Mouse (Mus musculus) liver, adult 2 months (tissue): ENCODE data around the gene Scn1b. TPM values are rescaled to one million over a fixed set of nuclear protein-coding genes. Genes with fewer than 3 reads are reported as not detected.

Experiments used
- DNase-seq: peaks from one replicate; pipeline ENCODE4 v3.0.0-alpha.2; 2011; ENCODE audit warnings: low read depth, low spot score; ENCODE audit errors: extremely low read depth
- H3K27ac ChIP-seq: fragments of 200-500 bp; replicated peaks from 2 replicates; pipeline ENCODE4 v1.5.1; 2012; ENCODE audit warnings: low read depth, mild to moderate bottlenecking, control low read depth, inconsistent platforms, low read length; ENCODE audit not compliant: insufficient read depth
- H3K27me3 ChIP-seq: fragments of 200-500 bp; 2 replicates; pipeline ENCODE4 v1.6.1; 2012; ENCODE audit warnings: mild to moderate bottlenecking, moderate library complexity, low read length, inconsistent platforms; ENCODE audit not compliant: control insufficient read depth, insufficient read depth
- H3K36me3 ChIP-seq: fragments of 200-500 bp; 2 replicates; pipeline ENCODE4 v1.6.1; 2012; ENCODE audit warnings: low read length, inconsistent platforms; ENCODE audit not compliant: control insufficient read depth, insufficient read depth
- H3K4me1 ChIP-seq: fragments of 200-500 bp; 2 replicates; pipeline ENCODE4 v1.6.1; 2011; ENCODE audit warnings: low read length; ENCODE audit not compliant: control insufficient read depth, insufficient read depth
- H3K4me3 ChIP-seq: fragments of 200-500 bp; 2 replicates; pipeline ENCODE4 v1.5.1; 2011; ENCODE audit warnings: low read depth, mild to moderate bottlenecking, control low read depth, low read length, moderate library complexity; ENCODE audit not compliant: insufficient read depth
- H3K79me2 ChIP-seq: fragments of 200-500 bp; 2 replicates; pipeline ENCODE4 v1.6.1; 2012; ENCODE audit warnings: inconsistent platforms, mild to moderate bottlenecking, low read length, moderate library complexity; ENCODE audit not compliant: control insufficient read depth, insufficient read depth
- H3K9ac ChIP-seq: fragments of 200-500 bp; 2 replicates; pipeline ENCODE4 v1.6.1; 2012; ENCODE audit warnings: low read depth, mild to moderate bottlenecking, control low read depth, inconsistent platforms, low read length
- CTCF ChIP-seq: fragments of 200-500 bp; IDR thresholded peaks from 2 replicates; pipeline ENCODE4 v1.5.1; 2011; ENCODE audit warnings: low read depth, low read length, control low read depth
- POLR2A ChIP-seq: fragments of 200-500 bp; IDR thresholded peaks from 2 replicates; pipeline ENCODE4 v1.6.1; 2011; ENCODE audit warnings: low read length, control low read depth; ENCODE audit not compliant: insufficient read depth; ENCODE audit errors: extremely low read depth
- WGBS: fragments of 180-500 bp; shearing (Covaris S2); methylation state at CpG from one replicate; pipeline ENCODE4 v1.1.7; 2018; 5-methylcytosine and 5-hydroxymethylcytosine counted together
- polyA plus RNA-seq: library from polyadenylated mRNA; depleted of rRNA; stranded (reverse); fragments of >200 nt; gene quantifications from 2 replicates; pipeline ENCODE4 v1.2.3, GENCODE M21; 2012
- total RNA-seq: library from RNA; depleted of rRNA; stranded (reverse); fragments of >200 nt; gene quantifications from 2 replicates; pipeline ENCODE4 v1.2.3, GENCODE M21; 2014

The Scn1b gene
- total and polyA plus RNA-seq, 2 experiments = 2.4 to 7.1 TPM

DNA sequence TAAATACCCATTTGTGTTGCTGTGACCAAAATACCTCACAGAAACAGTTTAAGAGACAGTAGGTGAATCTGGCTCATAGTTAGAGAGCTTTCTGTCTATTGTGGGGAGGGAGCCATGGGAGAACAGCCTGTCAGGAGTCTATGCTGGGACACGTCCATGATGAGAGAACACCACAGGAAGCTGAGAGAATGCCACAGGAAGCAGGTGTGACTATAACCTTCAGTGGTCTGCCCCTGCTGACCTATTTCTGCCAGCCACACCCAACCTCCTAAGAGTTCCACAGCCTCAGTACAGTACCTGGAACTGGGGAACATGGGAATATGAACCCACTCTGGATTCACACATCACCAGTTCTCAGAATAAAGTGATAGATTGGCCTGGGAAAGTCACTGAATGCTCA is 37.9 kb upstream of the Scn1b start:
- H3K4me1 ChIP-seq = no peaks in the 10 kb centered on the region
- TF ChIP-seq POLR2A (no peak), CTCF (no peak)
- DNase-seq = no peak
- 78% methylated on average over 1 of the region's 1 CpGs for WGBS
- H3K79me2 ChIP-seq = no peaks in the 10 kb centered on the region
- no peak overlapping the region for H3K4me3 ChIP-seq
- no peak overlapping the region for H3K27ac ChIP-seq
- no peaks in the 10 kb centered on the region for H3K27me3 ChIP-seq
- no peak overlapping the region for H3K9ac ChIP-seq
- H3K36me3 ChIP-seq = no peaks in the 10 kb centered on the region

- no peak for TF ChIP-seq CTCF
- no peak for TF ChIP-seq POLR2A
- no peak overlapping the region for H3K4me3 ChIP-seq
- no peaks in the 10 kb centered on the region for H3K79me2 ChIP-seq
- no peaks in the 10 kb centered on the region for H3K36me3 ChIP-seq
- no peaks in the 10 kb centered on the region for H3K27me3 ChIP-seq
- DNase-seq = no peak
- 77% methylated on average over 3 of the region's 3 CpGs for WGBS
- no peaks in the 10 kb centered on the region for H3K4me1 ChIP-seq
- no peak overlapping the region for H3K9ac ChIP-seq
- H3K27ac ChIP-seq = no peak overlapping the region
Observed at GRCm38 (mm10) chr7:31163666-31164577, 37.1 kb upstream of the Scn1b start.

GRCm38 (mm10) chr7:31162324-31162723 is 35.5 kb upstream of the Scn1b start:
- no peak overlapping the region for H3K27ac ChIP-seq
- H3K36me3 ChIP-seq = no peaks in the 10 kb centered on the region
- TF ChIP-seq CTCF (no peak), POLR2A (no peak)
- WGBS = 71% methylated on average over 11 of the region's 11 CpGs
- no peak for DNase-seq
- H3K27me3 ChIP-seq = no peaks in the 10 kb centered on the region
- no peaks in the 10 kb centered on the region for H3K79me2 ChIP-seq
- no peak overlapping the region; the same call in 1 of the 2 replicates for H3K9ac ChIP-seq
- H3K4me3 ChIP-seq = no peak overlapping the region
- no peaks in the 10 kb centered on the region for H3K4me1 ChIP-seq

- 74% methylated on average over 3 of the region's 3 CpGs for WGBS
- H3K27ac ChIP-seq = no peak overlapping the region
- H3K4me3 ChIP-seq = no peak overlapping the region
- TF ChIP-seq POLR2A = no peak
- TF ChIP-seq CTCF = no peak
- H3K27me3 ChIP-seq = no peaks in the 10 kb centered on the region
- no peaks in the 10 kb centered on the region for H3K4me1 ChIP-seq
- no peaks in the 10 kb centered on the region for H3K36me3 ChIP-seq
- no peak overlapping the region; the same call in 1 of the 2 replicates for H3K9ac ChIP-seq
- no peak for DNase-seq
- no peaks in the 10 kb centered on the region for H3K79me2 ChIP-seq
Observed at GRCm38 (mm10) chr7:31161831-31162230, 35.0 kb upstream of the Scn1b start.

GRCm38 (mm10) chr7:31161246-31161645 is 34.4 kb upstream of the Scn1b start:
- no peaks in the 10 kb centered on the region for H3K36me3 ChIP-seq
- WGBS = 92% methylated on average over 3 of the region's 3 CpGs
- no peak overlapping the region for H3K9ac ChIP-seq
- no peak overlapping the region for H3K27ac ChIP-seq
- H3K4me3 ChIP-seq = no peak overlapping the region
- no peaks in the 10 kb centered on the region for H3K4me1 ChIP-seq
- no peaks in the 10 kb centered on the region for H3K79me2 ChIP-seq
- H3K27me3 ChIP-seq = no peaks in the 10 kb centered on the region
- DNase-seq = no peak
- TF ChIP-seq POLR2A (no peak), CTCF (no peak)

- H3K27ac ChIP-seq = no peak overlapping the region
- H3K27me3 ChIP-seq = no peaks in the 10 kb centered on the region
- no peaks in the 10 kb centered on the region for H3K79me2 ChIP-seq
- DNase-seq = no peak
- H3K4me1 ChIP-seq = no peaks in the 10 kb centered on the region
- H3K9ac ChIP-seq = no peak overlapping the region
- 62% methylated on average over 5 of the region's 5 CpGs for WGBS
- H3K4me3 ChIP-seq = no peak overlapping the region
- TF ChIP-seq CTCF = no peak
- TF ChIP-seq POLR2A = no peak
- H3K36me3 ChIP-seq = no peaks in the 10 kb centered on the region
Observed at GRCm38 (mm10) chr7:31160763-31161162, 34.0 kb upstream of the Scn1b start.
